Mouse (Mus musculus) cortical plate, adult 2 months (tissue): ENCODE data around the gene Cspg5.

Experiments used
- CTCF ChIP-seq: fragments of 200-500 bp; IDR thresholded peaks from 2 replicates; pipeline ENCODE4 v1.5.1; 2011; ENCODE audit warnings: mild to moderate bottlenecking, control low read depth, low read length; ENCODE audit not compliant: insufficient read depth; ENCODE audit errors: extremely low read depth
- POLR2A ChIP-seq: fragments of 200-500 bp; IDR thresholded peaks from 2 replicates; pipeline ENCODE4 v1.6.1; 2011; ENCODE audit warnings: mild to moderate bottlenecking, low read length, control low read depth; ENCODE audit not compliant: insufficient read depth; ENCODE audit errors: extremely low read depth

- TF ChIP-seq POLR2A = no peak
- TF ChIP-seq CTCF = no peak
Measured at GRCm38 (mm10) chr9:110205526-110206404, 37.8 kb upstream of the Cspg5 start.
